Mouse (Mus musculus) small intestine, adult 2 months (tissue): Measurements from ENCODE around the gene Zcchc13.

Experiments
- CTCF ChIP-seq: fragments of 200-500 bp; IDR thresholded peaks from 2 replicates; pipeline ENCODE4 v1.5.1; 2012; ENCODE audit warnings: low read depth, mild to moderate bottlenecking, control low read depth, inconsistent platforms, low read length, moderate library complexity, mixed read lengths; ENCODE audit not compliant: insufficient replicate concordance, insufficient read length; ENCODE audit errors: extremely low read depth
- POLR2A ChIP-seq: fragments of 200-500 bp; IDR thresholded peaks from 2 replicates; pipeline ENCODE4 v1.6.1; 2012; ENCODE audit warnings: low read depth, mild to moderate bottlenecking, control low read depth, inconsistent platforms, low read length, moderate library complexity

GRCm38 (mm10) chrX:103630303-103630702 lies at the start of gene Zcchc13:
- no peak for TF ChIP-seq POLR2A
- no peak for TF ChIP-seq CTCF
